Mouse (Mus musculus): ENCODE data around the gene Gm11084. TPM values are rescaled to one million over a fixed set of nuclear protein-coding genes. Genes with fewer than 3 reads are reported as not detected.

Gm11084 gene
- polyA plus RNA-seq, 1 experiment = not detected

DNA sequence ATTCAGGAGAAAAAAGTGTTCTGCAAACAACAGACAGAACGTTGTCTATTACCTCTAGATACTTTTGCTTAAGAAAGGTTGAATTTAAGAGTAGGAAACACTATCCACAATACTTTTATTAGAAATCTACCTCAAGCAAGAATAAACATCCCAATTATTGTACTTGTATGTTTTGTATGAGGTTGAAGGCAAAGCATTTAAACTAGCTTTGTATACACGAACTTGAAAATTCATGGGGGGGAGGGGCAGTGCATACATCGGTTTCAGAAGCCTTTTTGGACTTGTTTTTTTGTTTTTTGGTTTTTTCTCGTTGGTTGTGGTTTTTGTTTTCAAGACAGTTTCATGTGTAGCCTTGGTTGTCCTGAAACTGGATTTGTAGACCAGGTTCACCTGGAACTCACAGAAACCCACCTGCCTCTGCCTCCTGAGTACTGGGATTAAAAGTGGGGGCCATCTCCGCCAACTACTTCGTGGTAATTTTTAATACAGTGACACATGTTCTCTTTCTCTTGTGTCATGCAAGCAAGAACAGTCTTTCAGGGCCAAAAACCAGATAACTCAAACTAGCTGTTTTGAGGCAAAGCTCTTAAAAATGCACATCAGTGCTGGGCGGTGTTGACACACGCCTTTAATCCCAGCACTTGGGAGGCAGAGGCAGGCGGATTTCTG is 4.9 kb downstream of the Gm11084 start:
- TF ChIP-seq POLR2A (IDR thresholded peaks at IDR 0.05; ENCODE audit: extremely low read depth, insufficient read depth, low read length) (no peak), CTCF (IDR thresholded peaks at IDR 0.05; ENCODE audit: extremely low read depth, insufficient read depth, low read length) (no peak)
- Histone ChIP-seq H3K4me1 (ENCODE audit: control insufficient read depth, insufficient read depth, low read length) (peaks cover 2% of the 10 kb centered on the region), H3K27ac (ENCODE audit: insufficient read depth, low read length) (no peak overlapping the region), H3K4me3 (ENCODE audit: insufficient read depth, low read length) (peak overlapping the region; percentile 70; the same call in 1 of the 2 replicates)

DNA sequence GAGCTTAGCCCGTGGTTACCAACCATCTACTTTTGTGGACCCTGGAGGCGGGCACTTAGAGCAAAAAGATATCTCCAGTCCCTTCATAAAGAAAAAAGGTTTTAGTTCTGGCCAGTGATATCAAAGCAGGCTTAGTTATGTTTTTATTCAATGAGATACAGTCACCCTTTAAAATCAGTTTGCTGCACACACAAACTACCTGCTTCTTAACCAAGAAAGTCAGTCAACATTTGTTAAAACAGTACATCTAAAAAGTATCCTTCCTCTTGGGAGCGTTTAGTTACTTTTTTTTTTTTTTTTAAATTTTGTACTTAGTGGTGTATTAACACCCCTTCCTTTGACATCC is 5.5 kb downstream of the Gm11084 start:
- H3K4me1 ChIP-seq (ENCODE audit: control insufficient read depth, insufficient read depth, low read length) = peaks cover 2% of the 10 kb centered on the region
- H3K4me3 ChIP-seq (ENCODE audit: insufficient read depth, low read length) = peak overlapping the region; percentile 70
- H3K27ac ChIP-seq (ENCODE audit: insufficient read depth, low read length) = peak overlapping the region; percentile 100
- TF ChIP-seq POLR2A (IDR thresholded peaks at IDR 0.05; ENCODE audit: extremely low read depth, insufficient read depth, low read length) (no peak), CTCF (IDR thresholded peaks at IDR 0.05; ENCODE audit: extremely low read depth, insufficient read depth, low read length) (no peak)

DNA sequence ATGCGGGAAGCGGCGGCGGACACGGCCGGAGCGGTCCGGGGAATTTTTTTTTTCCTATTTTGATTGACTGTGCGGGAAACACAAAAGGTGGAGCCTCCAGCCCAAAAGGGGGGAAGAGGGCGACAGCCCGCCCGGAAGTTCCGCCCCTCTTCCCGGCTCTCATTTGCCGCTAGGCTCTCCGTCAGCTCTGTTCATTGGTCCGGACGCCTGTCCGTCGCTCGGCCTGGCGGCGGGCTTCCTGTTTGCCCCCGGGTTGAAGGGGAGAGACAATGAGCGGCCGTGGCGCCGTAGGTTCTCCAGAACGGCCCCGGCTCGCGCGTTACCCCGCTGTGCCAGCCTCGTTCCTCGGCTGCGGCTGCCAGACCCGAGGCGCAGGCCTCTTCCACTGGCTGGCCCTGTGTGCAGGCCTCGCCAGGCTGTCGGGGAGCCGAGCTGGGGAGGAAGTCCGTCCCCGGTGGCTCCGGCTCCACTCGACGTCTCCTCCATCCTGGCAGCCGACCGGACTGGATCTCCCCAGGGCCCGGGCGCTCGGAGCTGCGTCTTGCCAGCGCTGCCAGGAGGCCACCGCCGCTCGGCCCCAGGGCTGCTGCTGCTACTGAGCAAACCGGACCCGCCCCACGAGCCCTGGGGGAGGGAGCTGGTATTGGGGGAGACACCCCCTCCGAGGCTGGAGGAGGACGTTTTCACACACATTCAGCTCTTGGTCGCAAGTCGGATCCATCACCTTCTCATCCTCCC is 6.0 kb downstream of the Gm11084 start, which contains the start of gene Sp3:
Sp3 (minus strand) TSS at position 110 of the 738 bp plus-strand sequence.
- Histone ChIP-seq H3K4me3 (ENCODE audit: insufficient read depth, low read length) (peak within 1 kb of the TSS; percentile 70), H3K4me1 (ENCODE audit: control insufficient read depth, insufficient read depth, low read length) (peaks cover 2% of the 10 kb centered on the region), H3K27ac (ENCODE audit: insufficient read depth, low read length) (peak within 1 kb of the TSS; percentile 100)
- TF ChIP-seq CTCF (IDR thresholded peaks at IDR 0.05; ENCODE audit: extremely low read depth, insufficient read depth, low read length) (no peak), POLR2A (IDR thresholded peaks at IDR 0.05; ENCODE audit: extremely low read depth, insufficient read depth, low read length) (peak; percentile 75; the same call in 1 of the 2 replicates)

DNA sequence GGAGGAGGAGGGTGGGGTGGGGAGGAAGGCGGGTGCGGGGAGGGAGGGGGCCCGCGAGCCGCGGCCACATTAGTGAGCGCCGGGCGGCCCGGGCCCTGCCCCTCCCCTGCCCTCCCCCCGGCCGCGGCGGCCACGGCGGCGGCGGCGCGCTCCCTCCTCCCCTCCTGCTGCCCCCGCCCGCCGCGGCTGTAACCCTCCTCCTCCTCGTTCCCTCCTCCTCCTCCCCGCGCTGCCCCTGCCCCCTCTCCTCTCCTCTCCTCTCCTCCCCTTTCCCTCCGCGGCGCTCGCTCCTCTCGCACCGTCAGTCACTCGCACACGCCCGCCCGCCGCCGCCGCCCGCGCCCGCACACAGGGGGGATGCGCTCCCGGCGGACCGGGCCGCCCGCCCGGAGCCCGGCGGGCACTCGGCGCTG is 6.9 kb downstream of the Gm11084 start:
- H3K4me1 ChIP-seq (ENCODE audit: control insufficient read depth, insufficient read depth, low read length) = peaks cover 2% of the 10 kb centered on the region
- H3K27ac ChIP-seq (ENCODE audit: insufficient read depth, low read length) = peak overlapping the region; percentile 100
- TF ChIP-seq CTCF (IDR thresholded peaks at IDR 0.05; ENCODE audit: extremely low read depth, insufficient read depth, low read length) (no peak), POLR2A (IDR thresholded peaks at IDR 0.05; ENCODE audit: extremely low read depth, insufficient read depth, low read length) (no peak)
- peak overlapping the region; percentile 70 for H3K4me3 ChIP-seq (ENCODE audit: insufficient read depth, low read length)

DNA sequence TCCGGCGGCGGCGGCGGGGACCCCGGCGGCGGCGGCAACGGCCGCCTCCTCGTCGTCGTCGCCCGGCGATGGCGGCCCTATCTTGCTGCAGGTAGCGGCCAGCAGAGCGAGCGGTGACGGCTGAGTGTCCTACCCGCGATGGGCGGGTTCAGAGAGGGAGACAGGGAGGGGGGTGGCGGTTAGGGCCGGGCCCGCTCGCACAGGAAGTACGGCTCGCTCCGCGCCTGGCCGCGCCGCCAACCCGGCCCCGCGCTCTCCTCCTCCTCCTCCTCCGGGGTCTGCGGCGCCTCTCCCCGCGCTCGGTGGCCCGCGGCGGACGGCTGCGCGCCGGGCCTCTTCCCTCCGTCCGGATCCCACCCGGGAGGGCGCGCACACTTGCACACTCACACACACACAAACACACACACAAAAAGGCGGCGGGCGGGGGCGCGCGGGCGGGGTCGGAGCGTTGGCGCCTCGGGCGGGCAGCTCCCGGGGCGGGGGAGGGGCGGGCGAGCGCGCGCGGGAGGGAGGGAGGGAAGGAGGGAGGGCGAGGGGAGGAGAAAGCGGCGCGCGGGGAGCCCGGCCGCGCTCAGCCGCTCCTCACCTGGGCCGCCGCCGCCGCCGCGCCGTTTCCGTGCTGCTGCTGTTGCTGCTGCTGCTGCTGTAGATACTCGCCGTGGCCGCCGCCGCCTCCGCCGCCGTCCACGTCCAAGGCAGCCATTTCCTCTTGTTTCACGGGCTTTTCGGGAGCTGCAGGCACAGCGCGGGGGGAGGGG is 7.4 kb downstream of the Gm11084 start:
- TF ChIP-seq POLR2A (IDR thresholded peaks at IDR 0.05; ENCODE audit: extremely low read depth, insufficient read depth, low read length) = 0 out of 2 replicates have a peak, but pooled peaks have one; percentile 15
- no peak for TF ChIP-seq CTCF (IDR thresholded peaks at IDR 0.05; ENCODE audit: extremely low read depth, insufficient read depth, low read length)
- Histone ChIP-seq H3K4me1 (ENCODE audit: control insufficient read depth, insufficient read depth, low read length) (peaks cover 2% of the 10 kb centered on the region), H3K4me3 (ENCODE audit: insufficient read depth, low read length) (peak overlapping the region; percentile 70), H3K27ac (ENCODE audit: insufficient read depth, low read length) (peak overlapping the region; percentile 100)

DNA sequence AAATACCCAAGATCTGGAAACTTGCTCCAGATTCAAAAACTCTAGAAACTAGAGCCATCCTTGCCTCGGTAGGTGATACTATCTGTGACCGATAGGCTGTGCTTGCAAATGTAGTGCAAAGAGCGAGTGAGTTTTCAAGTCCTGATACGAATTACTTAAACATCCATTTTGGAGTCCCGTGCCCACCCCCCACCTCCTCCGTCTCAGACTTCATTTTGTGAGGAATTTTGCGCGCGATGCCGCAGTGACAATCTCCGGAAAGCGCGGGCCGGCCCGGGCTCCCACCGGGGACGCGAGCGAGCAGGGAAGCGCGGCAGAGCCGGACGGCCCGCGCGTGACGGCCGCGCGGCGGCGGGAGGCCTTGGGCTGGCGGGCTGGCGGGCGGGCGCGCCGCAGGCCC is 8.0 kb downstream of the Gm11084 start:
- peaks cover 2% of the 10 kb centered on the region for H3K4me1 ChIP-seq (ENCODE audit: control insufficient read depth, insufficient read depth, low read length)
- peak overlapping the region; percentile 70 for H3K4me3 ChIP-seq (ENCODE audit: insufficient read depth, low read length)
- H3K27ac ChIP-seq (ENCODE audit: insufficient read depth, low read length) = no peak overlapping the region
- TF ChIP-seq CTCF (IDR thresholded peaks at IDR 0.05; ENCODE audit: extremely low read depth, insufficient read depth, low read length) (peak; percentile 17; the same call in 1 of the 2 replicates), POLR2A (IDR thresholded peaks at IDR 0.05; ENCODE audit: extremely low read depth, insufficient read depth, low read length) (no peak)

DNA sequence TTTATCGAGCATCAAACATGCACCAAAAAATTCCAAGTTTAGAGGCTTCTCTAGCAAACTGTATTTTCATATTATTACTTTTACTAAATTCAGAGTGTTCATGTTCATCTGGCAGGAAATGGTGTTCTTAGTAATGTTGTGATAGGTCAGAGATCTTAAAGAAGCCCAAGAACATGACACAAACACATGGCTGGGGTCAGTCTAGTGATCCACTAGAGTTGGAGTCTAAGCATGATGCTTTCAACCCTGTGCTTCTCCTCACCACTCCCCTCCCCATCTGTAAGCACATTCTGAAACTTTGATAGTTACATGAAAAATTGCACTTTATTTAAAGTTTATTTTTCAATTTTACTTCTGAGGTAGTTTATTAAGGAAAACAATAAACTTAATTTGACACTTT is 9.2 kb downstream of the Gm11084 start:
- H3K4me3 ChIP-seq (ENCODE audit: insufficient read depth, low read length) = no peak overlapping the region; the same call in 1 of the 2 replicates
- peaks cover 2% of the 10 kb centered on the region for H3K4me1 ChIP-seq (ENCODE audit: control insufficient read depth, insufficient read depth, low read length)
- TF ChIP-seq POLR2A (IDR thresholded peaks at IDR 0.05; ENCODE audit: extremely low read depth, insufficient read depth, low read length) (no peak), CTCF (IDR thresholded peaks at IDR 0.05; ENCODE audit: extremely low read depth, insufficient read depth, low read length) (no peak)
- no peak overlapping the region for H3K27ac ChIP-seq (ENCODE audit: insufficient read depth, low read length)

DNA sequence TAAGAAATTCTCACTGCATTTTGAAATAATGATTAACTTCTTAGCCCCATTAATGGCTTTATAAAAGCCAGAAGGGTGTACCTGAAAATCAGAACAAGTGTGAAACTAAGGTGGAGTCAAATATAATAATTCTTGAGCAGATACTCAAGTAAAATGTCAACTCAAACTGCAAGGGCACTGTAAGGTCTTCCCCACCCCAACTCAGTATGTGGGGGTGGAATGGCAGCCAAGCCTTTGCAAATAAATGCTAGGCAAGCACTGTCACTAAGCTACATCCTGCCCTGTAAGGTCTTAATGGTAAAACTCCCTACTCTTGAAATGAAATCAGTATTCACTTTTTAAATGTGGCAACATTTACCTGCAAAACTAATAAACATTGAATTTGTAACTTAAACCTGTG is 10.5 kb downstream of the Gm11084 start:
- no peak for TF ChIP-seq POLR2A (IDR thresholded peaks at IDR 0.05; ENCODE audit: extremely low read depth, insufficient read depth, low read length)
- TF ChIP-seq CTCF (IDR thresholded peaks at IDR 0.05; ENCODE audit: extremely low read depth, insufficient read depth, low read length) = no peak
- Histone ChIP-seq H3K27ac (ENCODE audit: insufficient read depth, low read length) (no peak overlapping the region), H3K4me1 (ENCODE audit: control insufficient read depth, insufficient read depth, low read length) (peaks cover 2% of the 10 kb centered on the region), H3K4me3 (ENCODE audit: insufficient read depth, low read length) (no peak overlapping the region)

DNA sequence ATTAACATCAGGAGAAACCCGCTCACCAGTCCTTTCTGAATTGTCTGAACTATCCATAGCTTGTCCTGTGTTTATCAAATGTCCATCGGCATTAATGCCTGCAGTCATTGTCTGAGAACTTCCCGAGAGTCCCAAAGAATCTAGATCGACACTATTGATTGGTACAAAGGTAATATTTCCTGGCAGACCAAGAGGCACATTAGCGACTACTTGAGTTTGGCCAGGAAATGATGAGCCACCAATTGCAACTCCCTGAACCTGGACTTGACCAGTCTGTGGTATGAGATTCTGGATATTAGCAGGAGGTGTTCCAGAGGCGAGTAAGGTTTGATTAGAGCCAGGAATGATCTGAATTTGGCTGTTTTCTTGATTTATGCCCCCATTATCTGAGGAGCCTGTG is 15.7 kb downstream of the Gm11084 start:
- no peak for TF ChIP-seq CTCF (IDR thresholded peaks at IDR 0.05; ENCODE audit: extremely low read depth, insufficient read depth, low read length)
- no peak for TF ChIP-seq POLR2A (IDR thresholded peaks at IDR 0.05; ENCODE audit: extremely low read depth, insufficient read depth, low read length)
- H3K4me1 ChIP-seq (ENCODE audit: control insufficient read depth, insufficient read depth, low read length) = no peaks in the 10 kb centered on the region; the same call in 1 of the 2 replicates
- no peak overlapping the region for H3K4me3 ChIP-seq (ENCODE audit: insufficient read depth, low read length)
- H3K27ac ChIP-seq (ENCODE audit: insufficient read depth, low read length) = no peak overlapping the region
